Mouse (Mus musculus): ENCODE data around the gene Kcns1.

Kcns1 gene

DNA sequence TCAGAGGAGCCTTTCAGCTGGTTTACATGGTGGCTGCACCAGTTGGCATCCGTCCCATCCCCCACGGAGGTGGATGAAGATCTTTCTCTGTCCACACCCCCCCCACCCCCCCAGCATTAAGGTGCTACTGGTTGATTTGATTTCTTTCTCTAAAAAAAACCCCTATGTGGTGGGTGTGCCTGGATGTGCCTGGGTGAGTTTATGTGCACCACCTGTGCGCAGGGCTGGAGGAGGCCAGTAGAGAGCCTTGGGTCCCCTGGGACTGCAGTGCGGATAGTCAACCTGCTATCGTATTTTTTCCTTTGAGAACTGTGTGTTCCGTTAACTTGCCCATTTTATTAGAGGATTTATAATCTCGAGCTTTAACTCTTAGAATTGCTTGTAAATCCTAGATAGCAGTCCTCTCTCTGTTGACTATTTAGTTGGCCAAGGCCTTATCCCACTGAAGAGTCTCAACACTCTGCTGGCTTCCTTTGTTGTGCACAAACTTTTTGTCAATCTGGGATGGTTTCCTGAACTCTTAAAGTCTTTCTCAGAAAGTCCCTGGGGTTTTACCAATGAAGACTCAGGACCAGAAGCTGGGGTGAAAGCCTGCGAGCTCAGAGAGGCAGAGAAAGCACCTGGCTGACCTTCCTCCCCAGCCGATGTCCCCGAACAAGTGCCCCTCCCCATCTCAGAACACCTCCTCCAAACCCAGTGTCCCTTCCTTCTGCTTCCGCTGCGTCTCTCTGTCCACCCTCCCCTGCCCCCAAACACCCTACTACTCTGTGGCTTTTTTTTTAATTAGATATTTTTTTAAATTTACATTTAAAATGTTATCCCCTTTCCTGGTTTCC lies 42.1 kb downstream of the Kcns1 start:
- DNase-seq (ENCODE audit: extremely low read depth, insufficient read length, low spot score) = no peak

DNA sequence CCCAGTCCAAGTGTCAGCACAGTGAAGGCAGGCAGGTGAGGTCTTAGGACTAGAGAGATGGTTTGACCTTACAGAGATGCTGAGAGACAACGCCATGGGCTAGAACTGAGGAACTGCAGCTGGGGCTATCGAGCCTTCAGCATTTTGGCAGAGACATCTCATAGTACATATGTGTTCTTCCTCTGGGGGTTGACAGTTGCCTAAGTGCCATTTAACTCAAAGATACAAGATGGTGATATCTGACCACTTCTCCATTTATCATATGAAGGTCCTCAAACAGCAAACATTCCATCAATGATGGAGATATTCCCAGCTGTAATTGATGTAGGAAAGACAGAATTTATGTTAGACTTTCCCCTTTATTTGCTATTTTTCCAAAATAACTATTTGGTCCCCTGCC lies 43.6 kb downstream of the Kcns1 start:
- no peak for DNase-seq (ENCODE audit: extremely low read depth, insufficient read length, low spot score)

DNA sequence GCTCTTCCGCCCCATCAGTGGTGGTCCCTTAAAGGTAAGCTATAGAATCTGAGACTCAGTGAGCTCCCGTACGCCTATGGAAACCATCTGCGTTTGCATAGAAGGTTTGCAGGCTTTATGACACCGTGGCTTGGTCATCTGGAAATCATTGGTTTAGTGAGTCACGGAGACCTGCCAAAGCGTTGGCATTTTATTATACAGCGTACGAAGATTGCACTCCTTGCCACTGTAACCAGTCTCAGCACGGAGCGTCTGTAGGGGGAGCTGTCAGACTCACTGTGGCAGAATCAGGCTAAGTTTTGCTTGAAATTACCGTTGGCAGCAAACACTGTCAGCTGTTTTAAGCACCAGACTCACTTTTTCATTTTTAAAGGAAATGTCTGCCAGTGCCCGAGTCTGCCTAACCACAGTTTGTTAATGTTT lies 44.4 kb downstream of the Kcns1 start:
- no peak for DNase-seq (ENCODE audit: extremely low read depth, insufficient read length, low spot score)

DNA sequence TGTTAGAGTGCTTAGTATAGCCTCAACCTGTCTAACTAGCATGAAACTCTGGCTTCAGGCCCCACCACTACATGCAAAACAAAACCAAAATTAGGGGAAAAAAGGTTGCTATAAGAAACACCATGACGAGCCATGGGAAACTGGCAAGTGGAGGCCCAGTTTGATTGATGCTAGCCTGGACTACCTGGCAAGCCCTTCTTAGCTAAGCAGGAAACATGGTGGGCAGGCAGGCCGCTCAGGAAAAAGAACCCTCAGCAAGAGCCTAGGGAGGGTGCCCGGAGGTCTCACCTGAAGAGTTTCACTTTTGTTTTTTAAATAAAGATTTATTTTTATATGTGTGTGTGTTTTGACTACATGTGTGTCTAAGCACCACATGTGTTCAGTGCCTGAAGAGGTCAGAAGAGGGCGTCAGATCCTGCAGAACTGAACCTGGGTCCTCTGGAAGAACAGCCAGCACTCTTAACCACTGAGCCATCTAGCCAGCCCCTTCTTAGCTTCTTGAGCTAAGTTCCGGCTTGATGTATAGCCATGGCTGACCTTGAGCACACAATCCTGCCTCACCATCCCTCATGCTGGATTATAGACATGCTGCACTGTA lies 47.6 kb downstream of the Kcns1 start:
- no peak for DNase-seq (ENCODE audit: extremely low read depth, insufficient read length, low spot score)

DNA sequence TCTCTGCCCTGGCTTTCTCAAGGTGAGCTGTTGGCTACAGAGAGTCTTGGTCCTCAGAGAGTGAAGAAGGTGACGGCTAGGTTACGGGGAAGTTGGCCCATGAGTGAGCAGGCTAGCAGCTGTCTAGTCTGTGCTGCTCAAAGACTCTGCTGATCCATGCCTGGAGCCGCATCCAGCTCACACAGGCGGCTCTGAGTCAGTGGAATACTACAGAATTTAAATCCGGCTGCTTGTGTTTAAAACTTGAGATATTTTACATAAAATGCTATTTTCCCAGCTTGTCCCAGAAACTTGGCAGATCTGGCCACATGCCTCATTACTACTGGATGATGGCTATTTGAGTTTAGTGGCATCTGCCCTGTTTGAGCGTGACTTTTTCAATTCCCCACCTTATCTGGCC lies 51.4 kb downstream of the Kcns1 start:
- DNase-seq (ENCODE audit: extremely low read depth, insufficient read length, low spot score) = no peak

DNA sequence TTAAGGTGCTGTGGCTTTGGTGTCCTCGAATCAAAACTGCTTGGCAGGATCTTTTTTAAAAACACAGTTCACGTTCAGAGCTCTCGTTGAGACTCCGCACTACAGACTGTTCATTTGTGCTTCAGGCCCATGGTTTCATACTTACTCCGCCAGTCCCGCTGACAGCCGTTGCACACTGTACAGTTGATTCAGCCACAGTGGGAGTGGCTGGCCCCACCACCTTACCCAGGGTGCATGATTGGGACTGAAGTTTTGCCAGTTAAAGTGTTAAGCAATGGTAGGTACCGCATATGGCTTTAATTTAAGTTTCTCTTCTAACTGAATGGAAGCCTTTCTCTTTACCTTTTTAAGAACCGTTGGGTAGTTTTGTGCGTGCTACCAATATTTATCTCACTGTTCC lies 55.4 kb downstream of the Kcns1 start:
- no peak for DNase-seq (ENCODE audit: extremely low read depth, insufficient read length, low spot score)

DNA sequence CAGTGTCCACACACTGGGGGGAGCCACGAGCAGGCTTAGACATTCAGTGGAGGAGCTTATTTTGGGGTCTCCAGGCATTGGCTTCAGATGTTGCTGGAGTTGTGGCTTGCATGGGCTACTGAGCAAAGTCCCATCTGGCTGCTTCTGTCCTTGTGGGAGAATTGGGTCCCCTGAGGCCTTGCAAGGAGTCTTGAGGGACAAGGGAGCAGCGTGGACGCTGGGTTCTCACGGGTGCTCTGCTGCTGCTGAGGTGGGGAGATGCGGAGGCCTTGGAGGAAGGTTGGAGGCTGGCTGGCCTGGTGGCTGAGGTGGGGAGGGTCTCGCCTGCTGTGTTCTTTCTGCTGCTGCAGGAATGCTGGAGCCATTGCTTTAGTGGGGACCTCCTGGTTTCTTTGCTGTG lies 56.9 kb downstream of the Kcns1 start:
- DNase-seq (ENCODE audit: extremely low read depth, insufficient read length, low spot score) = no peak
